Mouse (Mus musculus): ENCODE results near the gene Gm4922. TPM values are rescaled to one million over a fixed set of nuclear protein-coding genes. Genes with fewer than 3 reads are reported as not detected.
A peak's percentile ranks its signal among the peaks of the same experiment; 100 is the strongest.

Gene Gm4922
- not detected in 2 replicates for total RNA-seq (2014; fragmentation: Nextera tagmentation)
- total RNA-seq (2017), result 0.05 TPM in 1 of 2 replicates, not detected in the other
- not detected in 2 replicates for polyA plus RNA-seq (2012)

GRCm38 (mm10) chr10:18786693-18787092 lies at the start of gene Gm4922:
Gene Gm4922 (minus strand): TSS chr10:18786793.
- DNase-seq (ENCODE audit: low spot score) (no peak), ATAC-seq (ENCODE audit: extremely low read depth, insufficient number of reproducible peaks, low FRiP score, poor library complexity, severe bottlenecking) (no peak)
- Histone ChIP-seq H3K27me3 (ENCODE audit: insufficient read depth, low read length) (no peaks in the 10 kb centered on the region), H3K9me3 (replicated peaks) (no peaks in the 10 kb centered on the region), H3K36me3 (replicated peaks) (no peaks in the 10 kb centered on the region), H3K4me1 (ENCODE audit: insufficient read depth, low read depth, low read length) (no peaks in the 10 kb centered on the region), H3K4me3 (ENCODE audit: low read depth, low read length) (no peak within 1 kb of the TSS)
- TF ChIP-seq GATA2 (IDR thresholded peaks at IDR 0.05; ENCODE audit: borderline replicate concordance, low read depth, low read length) (no peak), POLR2AphosphoS5 (IDR thresholded peaks at IDR 0.05; ENCODE audit: insufficient replicate concordance, low read depth, low read length) (no peak), CTCF (IDR thresholded peaks at IDR 0.05; ENCODE audit: low read depth, low read length) (no peak), GATA1 (IDR thresholded peaks at IDR 0.05; ENCODE audit: borderline replicate concordance, low read length) (no peak), TAL1 (conservative IDR thresholded peaks at IDR 0.05; ENCODE audit: low read depth, low read length) (no peak)

- Histone ChIP-seq H3K36me3 (replicated peaks) (no peaks in the 10 kb centered on the region), H3K27me3 (ENCODE audit: insufficient read depth, low read length) (0 out of 2 replicates have a peak, but pooled peaks cover 3% of the 10 kb centered on the region), H3K4me1 (ENCODE audit: insufficient read depth, low read depth, low read length) (no peaks in the 10 kb centered on the region; the same call in 1 of the 2 replicates), H3K9me3 (replicated peaks) (no peaks in the 10 kb centered on the region), H3K4me3 (ENCODE audit: low read depth, low read length) (no peak overlapping the region)
- ATAC-seq (ENCODE audit: extremely low read depth, insufficient number of reproducible peaks, low FRiP score, poor library complexity, severe bottlenecking), result no peak
- peak; percentile 23 for DNase-seq (ENCODE audit: low spot score)
- TF ChIP-seq GATA1 (IDR thresholded peaks at IDR 0.05; ENCODE audit: borderline replicate concordance, low read length) (no peak), TAL1 (conservative IDR thresholded peaks at IDR 0.05; ENCODE audit: low read depth, low read length) (no peak), POLR2AphosphoS5 (IDR thresholded peaks at IDR 0.05; ENCODE audit: insufficient replicate concordance, low read depth, low read length) (no peak), CTCF (IDR thresholded peaks at IDR 0.05; ENCODE audit: low read depth, low read length) (no peak), GATA2 (IDR thresholded peaks at IDR 0.05; ENCODE audit: borderline replicate concordance, low read depth, low read length) (no peak)
These were observed 49.3 kb upstream of the Gm4922 start for GRCm38 (mm10) chr10:18835684-18836479.

GRCm38 (mm10) chr10:18834389-18834788 lies 47.8 kb upstream of the Gm4922 start:
- Histone ChIP-seq H3K36me3 (replicated peaks) (no peaks in the 10 kb centered on the region), H3K4me1 (ENCODE audit: insufficient read depth, low read depth, low read length) (no peaks in the 10 kb centered on the region; the same call in 1 of the 2 replicates), H3K9me3 (replicated peaks) (no peaks in the 10 kb centered on the region), H3K27me3 (ENCODE audit: insufficient read depth, low read length) (0 out of 2 replicates have a peak, but pooled peaks cover 3% of the 10 kb centered on the region), H3K4me3 (ENCODE audit: low read depth, low read length) (no peak overlapping the region)
- ATAC-seq (ENCODE audit: extremely low read depth, insufficient number of reproducible peaks, low FRiP score, poor library complexity, severe bottlenecking), result no peak
- DNase-seq (ENCODE audit: low spot score), result no peak
- TF ChIP-seq POLR2AphosphoS5 (IDR thresholded peaks at IDR 0.05; ENCODE audit: insufficient replicate concordance, low read depth, low read length) (no peak), GATA2 (IDR thresholded peaks at IDR 0.05; ENCODE audit: borderline replicate concordance, low read depth, low read length) (no peak), TAL1 (conservative IDR thresholded peaks at IDR 0.05; ENCODE audit: low read depth, low read length) (no peak), GATA1 (IDR thresholded peaks at IDR 0.05; ENCODE audit: borderline replicate concordance, low read length) (no peak), CTCF (IDR thresholded peaks at IDR 0.05; ENCODE audit: low read depth, low read length) (no peak)

DNA sequence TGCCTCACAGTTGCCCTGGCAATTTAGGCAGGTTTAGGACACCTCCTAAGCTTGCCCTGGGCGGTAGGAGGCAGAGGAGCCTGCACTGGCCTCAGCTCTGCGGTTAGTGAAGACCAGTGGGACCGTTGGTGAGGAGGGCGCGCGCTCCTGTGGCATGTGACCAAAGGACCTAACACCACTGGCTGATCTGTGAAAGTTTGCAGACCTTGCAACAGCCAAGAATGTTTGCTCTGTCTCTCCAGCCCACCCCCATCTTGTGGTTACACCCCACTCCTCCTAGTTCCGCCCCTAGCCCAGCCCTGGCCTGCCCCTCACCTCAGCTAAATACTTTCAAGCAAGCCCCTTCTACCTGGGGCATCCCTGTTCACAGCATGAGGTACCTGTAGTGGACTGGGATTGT lies 45.2 kb upstream of the Gm4922 start:
- no peak for TF ChIP-seq CTCF (IDR thresholded peaks at IDR 0.05; ENCODE audit: low read depth, low read length)
- TF ChIP-seq GATA1 (IDR thresholded peaks at IDR 0.05; ENCODE audit: borderline replicate concordance, low read length), result no peak
- TF ChIP-seq POLR2AphosphoS5 (IDR thresholded peaks at IDR 0.05; ENCODE audit: insufficient replicate concordance, low read depth, low read length), result no peak
- no peak for TF ChIP-seq TAL1 (conservative IDR thresholded peaks at IDR 0.05; ENCODE audit: low read depth, low read length)
- TF ChIP-seq GATA2 (IDR thresholded peaks at IDR 0.05; ENCODE audit: borderline replicate concordance, low read depth, low read length), result no peak
- DNase-seq (ENCODE audit: low spot score) (no peak), ATAC-seq (ENCODE audit: extremely low read depth, insufficient number of reproducible peaks, low FRiP score, poor library complexity, severe bottlenecking) (no peak)
- Histone ChIP-seq H3K4me3 (ENCODE audit: low read depth, low read length) (no peak overlapping the region), H3K36me3 (replicated peaks) (no peaks in the 10 kb centered on the region), H3K4me1 (ENCODE audit: insufficient read depth, low read depth, low read length) (no peaks in the 10 kb centered on the region; the same call in 1 of the 2 replicates), H3K9me3 (replicated peaks) (no peaks in the 10 kb centered on the region), H3K27me3 (ENCODE audit: insufficient read depth, low read length) (0 out of 2 replicates have a peak, but pooled peaks cover 3% of the 10 kb centered on the region)

DNA sequence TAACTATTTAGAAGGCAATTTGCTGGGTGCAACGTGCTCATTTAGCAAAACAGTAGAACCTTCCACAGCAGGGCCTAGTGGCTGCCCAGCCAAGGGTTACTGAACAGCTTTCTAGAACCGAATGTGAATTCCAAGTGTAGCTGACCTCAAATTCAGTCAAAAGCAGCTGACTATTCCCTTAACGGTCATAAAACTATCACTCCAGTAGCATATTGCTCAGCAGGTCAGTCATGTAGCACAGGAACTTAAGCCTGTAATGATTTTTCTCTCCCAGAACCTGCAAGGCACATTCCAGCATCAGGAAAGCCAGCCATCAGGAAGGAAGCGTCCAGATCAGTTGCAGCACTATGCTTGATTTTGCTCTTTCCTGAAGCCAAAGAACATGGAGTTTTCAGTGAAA lies 43.8 kb upstream of the Gm4922 start:
- no peaks in the 10 kb centered on the region for H3K9me3 ChIP-seq (replicated peaks)
- no peaks in the 10 kb centered on the region for H3K36me3 ChIP-seq (replicated peaks)
- no peak for TF ChIP-seq GATA2 (IDR thresholded peaks at IDR 0.05; ENCODE audit: borderline replicate concordance, low read depth, low read length)
- TF ChIP-seq POLR2AphosphoS5 (IDR thresholded peaks at IDR 0.05; ENCODE audit: insufficient replicate concordance, low read depth, low read length), result no peak
- no peak for TF ChIP-seq GATA1 (IDR thresholded peaks at IDR 0.05; ENCODE audit: borderline replicate concordance, low read length)
- TF ChIP-seq CTCF (IDR thresholded peaks at IDR 0.05; ENCODE audit: low read depth, low read length), result no peak
- TF ChIP-seq TAL1 (conservative IDR thresholded peaks at IDR 0.05; ENCODE audit: low read depth, low read length), result no peak
- H3K4me3 ChIP-seq (ENCODE audit: low read depth, low read length), result no peak overlapping the region
- DNase-seq (ENCODE audit: low spot score) (no peak), ATAC-seq (ENCODE audit: extremely low read depth, insufficient number of reproducible peaks, low FRiP score, poor library complexity, severe bottlenecking) (no peak)
- H3K4me1 ChIP-seq (ENCODE audit: insufficient read depth, low read depth, low read length), result no peaks in the 10 kb centered on the region; the same call in 1 of the 2 replicates
- H3K27me3 ChIP-seq (ENCODE audit: insufficient read depth, low read length), result 0 out of 2 replicates have a peak, but pooled peaks cover 3% of the 10 kb centered on the region

GRCm38 (mm10) chr10:18827936-18828335 lies 41.3 kb upstream of the Gm4922 start:
- DNase-seq (ENCODE audit: low spot score) (no peak), ATAC-seq (ENCODE audit: extremely low read depth, insufficient number of reproducible peaks, low FRiP score, poor library complexity, severe bottlenecking) (no peak)
- Histone ChIP-seq H3K36me3 (replicated peaks) (no peaks in the 10 kb centered on the region), H3K4me3 (ENCODE audit: low read depth, low read length) (no peak overlapping the region), H3K4me1 (ENCODE audit: insufficient read depth, low read depth, low read length) (no peaks in the 10 kb centered on the region; the same call in 1 of the 2 replicates), H3K27me3 (ENCODE audit: insufficient read depth, low read length) (0 out of 2 replicates have a peak, but pooled peaks cover 3% of the 10 kb centered on the region), H3K9me3 (replicated peaks) (no peaks in the 10 kb centered on the region)
- TF ChIP-seq TAL1 (conservative IDR thresholded peaks at IDR 0.05; ENCODE audit: low read depth, low read length) (no peak), CTCF (IDR thresholded peaks at IDR 0.05; ENCODE audit: low read depth, low read length) (no peak), POLR2AphosphoS5 (IDR thresholded peaks at IDR 0.05; ENCODE audit: insufficient replicate concordance, low read depth, low read length) (no peak), GATA1 (IDR thresholded peaks at IDR 0.05; ENCODE audit: borderline replicate concordance, low read length) (no peak), GATA2 (IDR thresholded peaks at IDR 0.05; ENCODE audit: borderline replicate concordance, low read depth, low read length) (no peak)

Measured in G1E (cell line).